Mouse (Mus musculus) neutrophil, adult 5-6 weeks (primary cell): ENCODE measurements around the gene Dgkz. TPM values are rescaled to one million over a fixed set of nuclear protein-coding genes. Genes with fewer than 3 reads are reported as not detected.

ENCODE experiments used
- ATAC-seq: fragments of 151-379, 151-347 bp; 2 replicates; pipeline ENCODE4 v1.8.0; 2017; ENCODE audit warnings: mild to moderate bottlenecking, moderate TSS enrichment; ENCODE audit not compliant: insufficient number of reproducible peaks, poor library complexity, low FRiP score, severe bottlenecking; ENCODE audit errors: extremely low read depth
- total RNA-seq: library from RNA; stranded (forward); fragments of 200-1000 nt; gene quantifications from 2 replicates; pipeline ENCODE4 v1.2.3, GENCODE M21; 2017

Dgkz gene
- total RNA-seq, 1 experiment from 2014 or later: 137 TPM

DNA sequence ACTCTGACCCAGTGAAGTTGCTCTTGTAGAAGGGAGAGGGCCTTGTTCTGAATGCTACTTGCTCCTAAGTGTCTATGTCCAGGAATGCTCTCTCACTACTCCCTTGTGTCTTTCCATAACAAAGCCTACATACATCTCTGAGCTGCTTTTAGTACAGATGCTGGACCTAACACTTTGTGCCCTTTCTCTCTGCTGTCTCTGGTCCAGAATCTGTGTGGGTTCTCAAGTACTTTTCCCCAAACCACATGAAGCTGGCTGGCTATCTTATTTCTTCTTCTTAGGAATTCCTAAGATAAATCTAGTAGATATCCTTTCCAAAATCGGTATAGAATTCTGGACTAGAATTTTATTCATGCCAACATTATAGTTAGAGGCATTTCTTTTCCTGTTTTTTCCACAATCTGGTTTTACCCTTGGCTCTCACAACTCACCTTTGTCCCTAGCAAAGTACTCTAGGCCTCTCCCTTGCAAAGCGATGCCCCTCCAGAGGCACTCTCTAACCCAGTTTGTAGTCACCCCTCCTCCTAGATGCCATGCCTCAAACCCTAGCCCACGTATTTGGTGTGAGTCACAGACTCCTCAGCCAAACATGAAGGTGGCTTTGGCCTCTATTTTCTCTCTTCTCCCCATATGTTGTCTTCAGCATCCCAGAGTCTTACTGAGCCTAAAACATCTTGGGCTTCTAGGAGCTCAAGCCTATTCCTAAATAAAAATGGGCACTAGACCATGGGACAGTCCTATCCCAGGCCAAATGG lies 72.3 kb downstream of the Dgkz start:
- no peak for ATAC-seq

DNA sequence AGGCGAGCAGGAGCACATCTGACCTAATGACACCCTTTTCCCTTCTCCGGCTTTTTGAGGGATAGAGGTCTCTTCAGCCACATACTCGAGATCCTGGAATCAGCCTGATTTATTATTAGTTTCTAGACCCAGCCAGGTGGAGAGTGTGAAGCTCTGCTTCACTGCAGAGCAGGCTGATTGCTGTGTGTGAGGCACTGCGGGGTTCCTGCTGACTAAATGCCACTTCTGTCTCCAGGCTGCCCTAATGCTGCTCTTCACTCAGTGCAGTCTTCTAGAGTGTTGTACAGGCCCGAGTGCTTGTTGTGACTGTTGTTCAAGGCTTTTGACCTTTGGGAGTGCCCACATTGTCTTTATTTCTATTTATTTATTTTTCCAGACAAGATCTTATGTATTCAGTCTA lies 73.3 kb downstream of the Dgkz start:
- no peak for ATAC-seq

- no peak for ATAC-seq
Observed at GRCm38 (mm10) chr2:91900431-91900830, 75.2 kb downstream of the Dgkz start.

DNA sequence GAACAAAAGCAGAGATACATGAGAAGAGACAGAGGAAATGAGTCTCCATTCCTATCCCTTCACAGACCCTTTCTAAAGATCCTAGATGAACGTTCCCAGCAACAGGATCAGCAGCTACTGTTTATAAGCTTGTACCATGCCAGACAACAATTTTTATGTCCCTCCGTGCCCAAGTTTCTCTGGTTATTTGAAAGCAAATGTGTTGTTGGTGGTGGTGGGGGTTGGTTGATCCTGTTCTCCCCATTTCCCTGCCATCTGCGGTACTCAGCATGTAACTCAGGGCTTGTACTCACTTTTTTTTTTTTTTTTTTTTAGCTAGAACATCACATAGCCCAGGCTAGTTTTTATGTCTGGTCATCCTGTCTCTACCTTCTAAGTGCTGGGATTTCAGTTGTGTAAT lies 76.5 kb downstream of the Dgkz start:
- ATAC-seq: no peak

DNA sequence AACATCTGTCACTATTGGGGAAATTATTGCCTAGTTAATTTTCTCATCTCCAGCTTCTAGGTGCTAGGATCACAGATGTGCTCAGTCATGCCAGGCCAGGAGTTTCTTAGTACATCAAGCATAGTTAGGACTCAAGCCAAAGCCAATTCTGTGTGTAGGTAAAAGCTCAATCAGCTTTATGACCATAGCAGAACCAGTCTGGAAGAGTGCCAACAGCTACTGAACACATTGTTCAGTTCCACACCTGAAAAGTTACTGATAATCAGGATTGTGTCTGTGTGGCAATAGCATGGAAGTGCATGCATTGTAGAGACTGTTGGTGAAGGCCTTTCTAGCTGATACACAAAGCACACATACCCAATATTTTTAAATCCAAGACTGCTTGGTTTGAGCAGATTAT lies 77.7 kb downstream of the Dgkz start:
- ATAC-seq: no peak

DNA sequence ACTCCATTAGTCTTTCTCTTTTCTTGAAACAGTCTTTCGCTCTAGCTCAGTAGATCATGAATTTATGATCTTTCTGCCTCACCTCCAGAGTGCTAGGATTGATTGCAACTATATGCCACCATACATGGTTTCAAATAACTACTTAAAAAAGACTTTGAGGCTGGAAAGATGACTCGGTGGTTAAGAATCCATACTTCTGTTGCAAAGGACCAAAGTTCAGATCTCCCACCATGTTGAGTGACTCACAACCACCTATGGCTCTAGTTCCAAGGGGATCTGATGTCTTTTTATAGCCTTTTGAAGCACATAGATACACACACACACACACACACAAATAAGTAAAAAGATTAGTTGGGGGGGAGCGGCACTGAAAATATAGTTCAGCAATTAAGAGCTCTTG lies 80.3 kb downstream of the Dgkz start:
- ATAC-seq: no peak

DNA sequence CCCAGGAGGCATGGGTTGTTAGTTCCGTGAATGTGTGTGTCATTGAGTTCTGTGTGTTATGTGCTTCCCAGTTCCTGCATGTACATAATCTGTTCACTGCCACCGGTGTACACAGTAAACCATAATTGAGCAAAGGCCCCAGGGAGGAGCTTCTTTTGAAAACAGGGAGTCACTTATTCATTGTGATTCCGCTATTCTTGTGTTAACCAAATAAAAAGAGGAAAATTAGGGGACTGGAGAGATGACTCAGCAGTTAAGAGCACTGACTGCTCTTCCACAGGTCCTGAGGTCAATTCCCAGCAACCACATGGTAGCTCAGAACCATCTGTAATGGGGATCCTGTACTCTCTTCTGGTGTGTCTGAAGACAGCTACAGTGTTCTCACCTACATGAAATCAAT lies 80.9 kb downstream of the Dgkz start:
- no peak for ATAC-seq

DNA sequence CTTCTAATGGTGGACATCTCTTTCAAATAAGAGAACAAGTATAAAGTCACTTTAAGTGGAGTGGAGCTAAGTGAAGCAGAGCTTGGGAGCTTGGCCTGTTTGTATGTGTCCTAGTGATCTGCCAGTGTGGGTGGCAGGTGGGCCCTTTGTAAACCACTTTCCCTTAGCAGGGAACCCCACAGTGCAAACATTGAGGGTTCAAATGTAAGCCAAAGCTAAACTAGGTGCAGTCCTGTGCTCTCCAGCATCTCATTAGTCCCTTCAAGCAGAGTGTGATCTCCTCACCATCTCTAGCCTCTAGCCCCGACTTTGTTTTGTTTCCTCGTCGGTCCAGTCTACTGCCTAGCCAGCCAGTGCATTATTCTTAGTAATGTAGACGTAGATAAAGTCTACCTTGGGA lies 91.0 kb downstream of the Dgkz start:
- no peak for ATAC-seq

DNA sequence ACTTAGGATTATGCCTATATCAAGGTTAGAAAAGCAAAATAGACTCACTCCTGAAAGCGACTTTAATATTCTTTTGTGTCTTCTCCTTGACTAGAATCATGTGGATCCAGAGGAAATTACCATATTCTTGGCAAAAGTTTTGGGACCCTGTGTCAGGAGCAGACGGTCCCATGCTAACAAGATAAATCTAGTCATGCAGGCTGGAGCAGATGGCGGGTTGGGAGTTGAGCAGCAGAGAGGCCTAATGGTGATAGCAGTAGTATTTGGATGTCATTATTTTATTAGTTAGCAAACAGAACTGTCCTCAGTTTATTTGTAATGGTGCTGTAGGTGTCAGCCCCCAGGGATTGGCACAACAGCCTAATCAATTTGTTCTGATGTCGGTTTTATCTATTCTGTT lies 91.7 kb downstream of the Dgkz start:
- ATAC-seq: no peak

Other genes starting within 250 kb of the Dgkz start
- 41.9 and 42.8 TPM in 2 replicates for gene Ambra1, start 245.7 kb downstream of the Dgkz start, total RNA-seq
- not detected in 2 replicates for gene Chrm4, start 48.6 kb downstream of the Dgkz start, total RNA-seq
- gene Mdk, start 43.6 kb downstream of the Dgkz start, total RNA-seq: 1.1 and 1.3 TPM in 2 replicates
- 0.35 and 0.74 TPM in 2 replicates for gene Gm9821, start 30.2 kb downstream of the Dgkz start, total RNA-seq
- gene Creb3l1, start 48.6 kb upstream of the Dgkz start, total RNA-seq: 0.23 and 0.25 TPM in 2 replicates
- 213 and 241 TPM in 2 replicates for gene Phf21a, start 117.3 kb upstream of the Dgkz start, total RNA-seq